Mouse (Mus musculus) forebrain, embryonic 16.5 days (tissue): ENCODE data around the gene Vegfb. TPM values are rescaled to one million over a fixed set of nuclear protein-coding genes. Genes with fewer than 3 reads are reported as not detected.

ENCODE experiments used
- ATAC-seq: fragments of 200-750 bp; cut with Nextera tagmentation; 2 replicates; pipeline ENCODE4 v1.8.0; 2017; ENCODE audit warnings: mild to moderate bottlenecking, moderate library complexity
- H3K27ac ChIP-seq: fragments of 300-500 bp; sonication (generic); 2 replicates; pipeline ENCODE4 v1.5.1; 2014; ENCODE audit warnings: low read length, control low read depth
- H3K27me3 ChIP-seq: fragments of 300-500 bp; sonication (generic); replicated peaks from 2 replicates; pipeline ENCODE4 v1.6.1; 2014; ENCODE audit warnings: low read length; ENCODE audit not compliant: control insufficient read depth, insufficient read depth
- H3K36me3 ChIP-seq: fragments of 300-500 bp; sonication (generic); 2 replicates; pipeline ENCODE4 v1.6.1; 2014; ENCODE audit not compliant: control insufficient read depth, insufficient read depth
- H3K4me1 ChIP-seq: fragments of 300-500 bp; sonication (generic); replicated peaks from 2 replicates; pipeline ENCODE4 v1.6.1; 2014; ENCODE audit warnings: low read length; ENCODE audit not compliant: control insufficient read depth, insufficient read depth
- H3K4me2 ChIP-seq: fragments of 300-500 bp; sonication (generic); 2 replicates; pipeline ENCODE4 v1.6.1; 2014; ENCODE audit warnings: mild to moderate bottlenecking, low read length, control low read depth
- H3K4me3 ChIP-seq: fragments of 300-500 bp; sonication (generic); replicated peaks from 2 replicates; pipeline ENCODE4 v1.5.1; 2014; ENCODE audit warnings: mild to moderate bottlenecking, low read length, control low read depth
- H3K9ac ChIP-seq: fragments of 300-500 bp; sonication (generic); replicated peaks from 2 replicates; pipeline ENCODE4 v1.6.1; 2014; ENCODE audit warnings: low read depth, low read length, control low read depth
- H3K9me3 ChIP-seq: fragments of 300-500 bp; sonication (generic); 2 replicates; pipeline ENCODE4 v1.6.1; 2016; ENCODE audit warnings: low read length; ENCODE audit not compliant: control insufficient read depth
- WGBS: fragments of 180-500 bp; shearing (Covaris S2); extraction: QIAGEN DNeasy Blood & Tissue Kit; methylation state at CpG from one replicate; pipeline ENCODE4 v1.1.7; 2014; 5-methylcytosine and 5-hydroxymethylcytosine counted together
- polyA plus RNA-seq: library from polyadenylated mRNA; unstranded; fragments of >200 nt; fragmentation: Nextera tagmentation; extraction: Ambion mirVana; gene quantifications from 2 replicates; pipeline ENCODE4 v1.2.1, GENCODE M21; 2015

Vegfb gene
- polyA plus RNA-seq, 1 experiment from 2014 or later, result 44.6 TPM

DNA sequence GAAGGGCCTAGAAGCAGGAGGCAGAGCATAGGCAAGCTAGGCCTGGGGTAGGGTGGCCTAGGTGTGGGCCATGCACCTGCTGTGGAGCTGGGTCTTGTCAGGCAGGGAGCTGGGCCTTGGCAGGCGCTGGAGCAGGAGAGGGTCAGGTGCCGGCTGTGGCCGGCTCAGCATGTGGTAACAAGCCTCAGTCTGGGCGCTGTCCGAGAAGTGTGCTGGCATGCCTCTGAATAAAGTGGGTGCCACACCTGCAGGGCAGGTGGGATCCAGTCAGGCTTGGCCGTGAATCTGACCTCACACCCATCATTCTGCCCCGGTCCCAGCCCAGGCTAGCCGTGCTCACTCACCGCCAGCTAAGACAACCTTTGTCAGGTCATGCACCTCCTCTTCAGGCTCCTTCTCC lies 26.5 kb upstream of the Vegfb start:
- WGBS, result 86% methylated on average over 9 of the region's 9 CpGs
- ATAC-seq, result no peak
- no peak overlapping the region for H3K9ac ChIP-seq
- peaks cover 4% of the 10 kb centered on the region; the same call in 1 of the 2 replicates for H3K36me3 ChIP-seq
- H3K4me1 ChIP-seq, result no peaks in the 10 kb centered on the region
- no peak overlapping the region for H3K4me3 ChIP-seq
- H3K27ac ChIP-seq, result no peak overlapping the region
- H3K9me3 ChIP-seq, result no peaks in the 10 kb centered on the region
- no peak overlapping the region for H3K4me2 ChIP-seq
- H3K27me3 ChIP-seq, result no peaks in the 10 kb centered on the region

DNA sequence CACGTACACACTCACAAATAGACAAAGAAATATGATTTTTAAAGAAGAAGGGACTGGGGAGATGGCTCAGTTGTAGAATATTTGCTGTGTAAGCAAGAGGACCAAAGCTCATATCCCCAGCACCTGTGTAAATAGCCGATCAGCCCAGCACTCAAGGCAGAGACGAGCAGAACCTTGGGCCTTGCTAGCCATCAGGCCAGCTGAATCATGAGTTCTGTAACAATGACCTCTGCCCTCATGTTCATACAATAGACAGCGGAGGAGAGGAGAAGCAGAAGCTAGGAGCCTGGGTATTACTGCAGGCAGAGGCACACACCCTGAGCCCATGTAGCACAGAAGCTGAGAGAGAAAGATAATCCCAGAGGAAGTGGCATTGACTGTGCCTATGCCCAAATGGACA lies 25.0 kb upstream of the Vegfb start:
- no peaks in the 10 kb centered on the region for H3K4me1 ChIP-seq
- H3K4me2 ChIP-seq, result no peak overlapping the region
- 80% methylated on average over 4 of the region's 4 CpGs for WGBS
- no peak overlapping the region for H3K27ac ChIP-seq
- no peaks in the 10 kb centered on the region for H3K36me3 ChIP-seq
- H3K4me3 ChIP-seq, result no peak overlapping the region
- H3K9me3 ChIP-seq, result no peaks in the 10 kb centered on the region
- H3K9ac ChIP-seq, result no peak overlapping the region
- no peak for ATAC-seq
- H3K27me3 ChIP-seq, result no peaks in the 10 kb centered on the region

- H3K4me1 ChIP-seq, result no peaks in the 10 kb centered on the region
- no peak for ATAC-seq
- no peak overlapping the region for H3K9ac ChIP-seq
- 86% methylated on average over 9 of the region's 9 CpGs for WGBS
- no peaks in the 10 kb centered on the region for H3K9me3 ChIP-seq
- no peak overlapping the region for H3K27ac ChIP-seq
- no peaks in the 10 kb centered on the region for H3K36me3 ChIP-seq
- H3K27me3 ChIP-seq, result no peaks in the 10 kb centered on the region
- H3K4me2 ChIP-seq, result no peak overlapping the region
- H3K4me3 ChIP-seq, result no peak overlapping the region
Measured at GRCm38 (mm10) chr19:7006892-7007593, 19.6 kb upstream of the Vegfb start.

DNA sequence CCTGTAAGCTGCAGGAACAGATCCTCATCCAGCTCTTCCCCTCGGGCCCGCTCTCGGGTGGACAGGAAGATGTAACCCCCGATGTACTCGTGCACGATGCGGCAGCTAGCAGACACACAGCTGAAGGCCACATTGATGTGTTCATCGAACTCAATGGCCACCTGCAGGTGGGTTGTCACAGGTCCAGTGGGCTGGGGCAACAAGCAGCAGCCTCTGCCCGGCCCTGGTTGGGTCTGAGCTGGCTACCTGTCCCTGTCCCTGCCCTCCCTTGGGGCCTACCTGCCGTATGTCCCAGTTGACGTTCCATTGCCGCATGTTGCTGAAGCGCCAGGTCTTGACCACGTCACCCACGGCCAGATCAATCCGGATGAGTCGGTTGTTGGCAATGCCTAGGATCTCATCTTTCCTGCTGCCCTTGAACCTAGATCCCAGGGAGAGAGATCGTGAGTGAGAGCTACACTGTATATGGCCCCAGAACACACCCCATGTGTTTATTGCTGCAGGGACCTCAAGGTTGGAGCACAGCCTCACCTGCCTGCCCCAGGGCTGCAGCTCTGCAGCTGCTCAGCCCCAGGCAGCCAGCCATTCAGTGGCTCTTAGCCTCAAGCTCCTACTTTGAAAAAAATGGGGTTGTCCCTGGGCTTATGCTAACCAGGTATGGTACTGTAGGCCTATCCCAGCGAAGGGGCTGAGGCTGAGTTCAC lies 12.1 kb upstream of the Vegfb start:
- H3K27me3 ChIP-seq, result no peaks in the 10 kb centered on the region
- H3K27ac ChIP-seq, result no peak overlapping the region
- no peak overlapping the region for H3K4me3 ChIP-seq
- ATAC-seq, result no peak
- peaks cover 7% of the 10 kb centered on the region; the same call in 1 of the 2 replicates for H3K36me3 ChIP-seq
- H3K9me3 ChIP-seq, result no peaks in the 10 kb centered on the region
- peaks cover 23% of the 10 kb centered on the region for H3K4me1 ChIP-seq
- no peak overlapping the region for H3K9ac ChIP-seq
- H3K4me2 ChIP-seq, result no peak overlapping the region
- WGBS, result 97% methylated on average over 19 of the region's 19 CpGs

DNA sequence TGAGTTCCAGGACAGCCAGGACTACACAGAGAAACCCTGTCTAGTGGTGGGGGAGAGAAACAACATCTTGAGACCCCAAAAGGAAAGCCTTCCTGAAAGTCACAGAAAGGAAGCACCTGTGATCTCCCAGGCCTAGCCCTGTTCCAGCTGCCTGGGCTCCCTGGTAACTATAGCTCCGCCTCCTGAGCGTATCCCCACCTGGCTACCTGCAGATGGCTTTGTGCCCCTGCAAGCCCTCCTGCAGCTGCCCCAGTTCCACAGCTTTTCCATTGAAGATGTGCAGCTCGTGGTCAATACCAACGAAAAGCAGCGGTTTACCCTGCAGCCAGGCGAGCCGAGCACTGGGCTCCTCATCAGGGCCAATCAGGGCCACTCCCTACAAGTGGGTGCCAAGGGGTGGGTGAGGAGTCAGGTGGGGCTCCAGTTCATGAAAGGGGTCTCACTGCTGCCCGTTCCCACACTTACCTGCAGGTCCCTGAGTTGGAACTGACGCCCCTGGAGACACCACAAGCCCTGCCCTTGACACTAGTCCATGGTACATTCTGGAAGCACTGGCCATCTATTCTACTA lies 10.4 kb upstream of the Vegfb start:
- ATAC-seq, result no peak

GRCm38 (mm10) chr19:6996006-6996405 lies 8.6 kb upstream of the Vegfb start, which contains the start of the genes Nudt22 and Trpt1:
Nudt22 (minus strand) TSS chr19:6996117.
Trpt1 (plus strand) TSS chr19:6996131.
- H3K27ac ChIP-seq, result peak within 1 kb of the TSS; percentile 47; the same call in 1 of the 2 replicates
- H3K9me3 ChIP-seq, result no peaks in the 10 kb centered on the region
- peak within 1 kb of the TSS; percentile 85 for H3K4me3 ChIP-seq
- ATAC-seq, result peak; percentile 70
- H3K4me1 ChIP-seq, result peaks cover 37% of the 10 kb centered on the region
- H3K27me3 ChIP-seq, result no peaks in the 10 kb centered on the region
- peak within 1 kb of the TSS; percentile 96 for H3K4me2 ChIP-seq
- WGBS, result under 1% methylated on average over 24 of the region's 24 CpGs
- peak within 1 kb of the TSS; percentile 81 for H3K9ac ChIP-seq
- H3K36me3 ChIP-seq, result peaks cover 7% of the 10 kb centered on the region; the same call in 1 of the 2 replicates

More for the DNA sequence above, 10.4 kb upstream of the Vegfb start:
- Histone ChIP-seq H3K9ac (no peak overlapping the region), H3K27me3 (no peaks in the 10 kb centered on the region), H3K9me3 (no peaks in the 10 kb centered on the region), H3K36me3 (peaks cover 7% of the 10 kb centered on the region; the same call in 1 of the 2 replicates), H3K27ac (no peak overlapping the region), H3K4me1 (peaks cover 29% of the 10 kb centered on the region), H3K4me3 (no peak overlapping the region), H3K4me2 (no peak overlapping the region)
- 84% methylated on average over 9 of the region's 9 CpGs for WGBS

- H3K4me3 ChIP-seq, result peak overlapping the region; percentile 85
- H3K27me3 ChIP-seq, result no peaks in the 10 kb centered on the region
- no peak for ATAC-seq
- H3K27ac ChIP-seq, result no peak overlapping the region
- H3K4me1 ChIP-seq, result peaks cover 37% of the 10 kb centered on the region
- no peaks in the 10 kb centered on the region for H3K9me3 ChIP-seq
- H3K4me2 ChIP-seq, result peak overlapping the region; percentile 96
- H3K36me3 ChIP-seq, result peaks cover 6% of the 10 kb centered on the region; the same call in 1 of the 2 replicates
- peak overlapping the region; percentile 81 for H3K9ac ChIP-seq
- WGBS, result 50% methylated on average over 20 of the region's 21 CpGs
Measured at GRCm38 (mm10) chr19:6995255-6995991, 8.0 kb upstream of the Vegfb start.

GRCm38 (mm10) chr19:6994489-6994888 lies 7.0 kb upstream of the Vegfb start:
- no peak overlapping the region for H3K9ac ChIP-seq
- no peak for ATAC-seq

GRCm38 (mm10) chr19:6994002-6994401 lies 6.6 kb upstream of the Vegfb start:
- no peak for ATAC-seq
- WGBS, result 88% methylated on average over 8 of the region's 8 CpGs
- no peaks in the 10 kb centered on the region for H3K36me3 ChIP-seq
- H3K27me3 ChIP-seq, result no peaks in the 10 kb centered on the region
- no peak overlapping the region for H3K27ac ChIP-seq
- H3K4me1 ChIP-seq, result peaks cover 37% of the 10 kb centered on the region
- H3K9ac ChIP-seq, result no peak overlapping the region
- no peaks in the 10 kb centered on the region for H3K9me3 ChIP-seq
- no peak overlapping the region for H3K4me3 ChIP-seq
- no peak overlapping the region for H3K4me2 ChIP-seq

More at GRCm38 (mm10) chr19:6994489-6994888, 7.0 kb upstream of the Vegfb start:
- H3K4me2 ChIP-seq, result no peak overlapping the region
- 80% methylated on average over 8 of the region's 8 CpGs for WGBS
- H3K27ac ChIP-seq, result no peak overlapping the region
- no peaks in the 10 kb centered on the region for H3K36me3 ChIP-seq
- H3K27me3 ChIP-seq, result no peaks in the 10 kb centered on the region
- peaks cover 37% of the 10 kb centered on the region for H3K4me1 ChIP-seq
- H3K4me3 ChIP-seq, result no peak overlapping the region
- H3K9me3 ChIP-seq, result no peaks in the 10 kb centered on the region
